Mouse (Mus musculus): ENCODE measurements around the gene S100z. TPM values are rescaled to one million over a fixed set of nuclear protein-coding genes. Genes with fewer than 3 reads are reported as not detected.

The S100z gene
- not detected in 2 replicates for polyA plus RNA-seq (2016; fragmentation: Nextera tagmentation; extraction: Ambion mirVana)

DNA sequence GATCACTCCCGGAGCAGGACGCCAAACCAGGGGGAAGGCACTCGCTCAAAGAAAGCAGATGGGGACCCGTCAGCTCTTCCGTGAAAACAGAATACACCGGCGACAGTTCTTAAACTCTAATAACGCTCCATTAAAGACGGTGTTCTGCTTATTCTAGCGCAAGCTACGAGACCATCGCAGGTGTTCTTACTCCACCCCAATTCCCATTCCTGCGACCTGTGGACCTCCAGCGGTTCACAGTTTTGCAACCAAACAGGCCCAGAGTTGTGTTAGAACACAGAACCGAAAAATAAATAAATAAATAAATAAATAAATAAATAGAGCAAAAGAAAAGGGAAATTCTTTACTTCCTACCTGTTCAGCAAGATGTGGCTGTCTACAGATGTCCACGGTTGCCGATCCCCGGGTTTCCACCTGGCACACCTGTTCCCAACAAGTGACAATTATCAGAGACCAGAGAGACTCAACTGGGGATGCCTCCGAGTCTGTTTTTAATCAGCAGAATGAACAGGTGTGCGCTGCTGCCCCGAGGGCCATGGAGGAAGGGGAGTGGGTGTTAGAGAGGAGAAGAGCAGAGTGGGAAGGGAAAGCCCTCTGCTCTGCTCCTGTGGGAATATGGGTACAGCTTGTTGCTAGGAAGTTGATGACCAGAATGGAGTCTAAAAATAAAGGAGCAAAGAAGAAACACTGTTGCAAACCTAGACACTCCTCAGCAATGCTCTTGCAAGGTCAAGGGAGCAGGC, at the start of gene S100z:
S100z (minus strand) TSS at position 51 of the 743 bp plus-strand sequence.
- H3K4me3 ChIP-seq: no peak within 1 kb of the TSS
- H3K27me3 ChIP-seq (replicated peaks): no peaks in the 10 kb centered on the region
- ATAC-seq (ENCODE audit: low FRiP score, low read depth): no peak
- H3K36me3 ChIP-seq: no peaks in the 10 kb centered on the region
- no peaks in the 10 kb centered on the region for H3K4me1 ChIP-seq
- H3K9me3 ChIP-seq: no peaks in the 10 kb centered on the region
- H3K27ac ChIP-seq: no peak within 1 kb of the TSS
- WGBS: 88% methylated on average over 21 of the region's 21 CpGs
- no peak within 1 kb of the TSS for H3K9ac ChIP-seq
- no peak within 1 kb of the TSS for H3K4me2 ChIP-seq (replicated peaks)

DNA sequence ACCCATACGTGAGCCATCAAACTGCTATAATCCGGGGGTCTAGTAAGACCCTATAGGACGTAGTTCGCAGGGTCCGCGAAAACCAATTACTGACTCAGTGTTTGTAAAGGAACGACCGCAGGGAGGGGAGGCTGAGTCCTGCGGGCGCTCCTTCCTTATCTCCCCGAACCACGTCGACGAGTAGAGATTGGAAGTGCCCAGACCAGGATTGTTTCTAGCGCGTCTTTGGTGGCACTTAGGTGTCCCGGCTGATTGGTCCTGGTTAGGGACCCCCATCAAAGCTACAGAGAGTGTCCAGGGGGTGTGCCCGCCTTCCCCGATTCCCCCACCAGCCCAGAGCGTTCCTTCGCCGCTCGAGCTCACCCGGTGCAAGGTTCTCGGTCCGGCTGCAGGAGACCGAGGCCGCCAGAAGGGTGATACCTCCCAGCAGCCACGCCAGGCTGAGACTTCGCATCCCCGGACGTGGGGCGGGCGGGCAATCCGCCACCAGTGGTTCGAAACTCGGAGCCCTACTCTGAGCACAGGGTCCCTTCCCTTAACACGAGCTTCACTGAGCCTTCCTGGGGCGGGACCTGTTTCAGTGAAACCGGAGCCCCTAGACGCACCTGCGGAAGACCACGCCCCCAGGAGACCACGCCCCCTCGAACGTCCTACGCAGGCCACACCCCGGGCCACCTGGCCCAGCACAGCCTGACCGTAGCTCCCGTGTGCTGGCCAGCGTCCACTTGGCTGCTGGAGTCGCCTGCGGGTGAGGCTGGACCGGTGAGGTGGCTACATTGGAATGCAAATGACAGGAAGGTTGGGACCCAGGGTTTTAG, 46.4 kb upstream of the S100z start, which contains the start of gene F2rl1:
F2rl1 (minus strand) TSS at position 554 of the 818 bp plus-strand sequence.
- Histone ChIP-seq H3K4me2 (replicated peaks) (peak within 1 kb of the TSS; percentile 75), H3K27ac (no peak within 1 kb of the TSS), H3K9me3 (no peaks in the 10 kb centered on the region), H3K27me3 (replicated peaks) (peaks cover 40% of the 10 kb centered on the region), H3K36me3 (no peaks in the 10 kb centered on the region), H3K4me1 (peaks cover 13% of the 10 kb centered on the region), H3K9ac (no peak within 1 kb of the TSS; the same call in 1 of the 2 replicates), H3K4me3 (peak within 1 kb of the TSS; percentile 24)
- ATAC-seq (ENCODE audit: low FRiP score, low read depth): peak; percentile 65
- under 1% methylated on average over 54 of the region's 54 CpGs for WGBS

- WGBS: under 1% methylated on average over 13 of the region's 13 CpGs
- H3K27ac ChIP-seq: no peak overlapping the region
Measured at GRCm38 (mm10) chr13:95524424-95524673, 45.8 kb upstream of the S100z start.

GRCm38 (mm10) chr13:95523659-95524423, 45.3 kb upstream of the S100z start:
- no peak overlapping the region for H3K27ac ChIP-seq
- peak overlapping the region; percentile 75 for H3K4me2 ChIP-seq (replicated peaks)
- ATAC-seq (ENCODE audit: low FRiP score, low read depth): no peak
- WGBS: 2% methylated on average over 29 of the region's 29 CpGs
- H3K9me3 ChIP-seq: no peaks in the 10 kb centered on the region
- H3K4me1 ChIP-seq: peaks cover 13% of the 10 kb centered on the region
- no peaks in the 10 kb centered on the region for H3K36me3 ChIP-seq
- no peak overlapping the region; the same call in 1 of the 2 replicates for H3K9ac ChIP-seq
- peak overlapping the region; percentile 24 for H3K4me3 ChIP-seq
- H3K27me3 ChIP-seq (replicated peaks): peaks cover 40% of the 10 kb centered on the region

More at GRCm38 (mm10) chr13:95524424-95524673, 45.8 kb upstream of the S100z start:
- Histone ChIP-seq H3K27me3 (replicated peaks) (peaks cover 40% of the 10 kb centered on the region), H3K9ac (no peak overlapping the region; the same call in 1 of the 2 replicates), H3K4me1 (peaks cover 13% of the 10 kb centered on the region), H3K4me2 (replicated peaks) (peak overlapping the region; percentile 75), H3K9me3 (no peaks in the 10 kb centered on the region), H3K4me3 (peak overlapping the region; percentile 24), H3K36me3 (no peaks in the 10 kb centered on the region)
- 0 out of 2 replicates have a peak, but pooled peaks have one; percentile 53 for ATAC-seq (ENCODE audit: low FRiP score, low read depth)

- no peak overlapping the region for H3K9ac ChIP-seq
- H3K36me3 ChIP-seq: no peaks in the 10 kb centered on the region
- ATAC-seq (ENCODE audit: low FRiP score, low read depth): no peak
- H3K27me3 ChIP-seq (replicated peaks): peaks cover 40% of the 10 kb centered on the region
- H3K27ac ChIP-seq: no peak overlapping the region
- peaks cover 13% of the 10 kb centered on the region for H3K4me1 ChIP-seq
- 85% methylated on average over 10 of the region's 10 CpGs for WGBS
- H3K4me2 ChIP-seq (replicated peaks): no peak overlapping the region
- H3K9me3 ChIP-seq: no peaks in the 10 kb centered on the region
- no peak overlapping the region for H3K4me3 ChIP-seq
Measured at GRCm38 (mm10) chr13:95522176-95522575, 43.7 kb upstream of the S100z start.

- 87% methylated on average over 6 of the region's 6 CpGs for WGBS
- Histone ChIP-seq H3K4me3 (no peak overlapping the region), H3K9me3 (no peaks in the 10 kb centered on the region), H3K36me3 (no peaks in the 10 kb centered on the region), H3K27ac (no peak overlapping the region), H3K4me2 (replicated peaks) (no peak overlapping the region), H3K27me3 (replicated peaks) (peaks cover 29% of the 10 kb centered on the region), H3K9ac (no peak overlapping the region), H3K4me1 (peaks cover 13% of the 10 kb centered on the region)
- no peak for ATAC-seq (ENCODE audit: low FRiP score, low read depth)
Measured at GRCm38 (mm10) chr13:95521029-95521428, 42.5 kb upstream of the S100z start.

DNA sequence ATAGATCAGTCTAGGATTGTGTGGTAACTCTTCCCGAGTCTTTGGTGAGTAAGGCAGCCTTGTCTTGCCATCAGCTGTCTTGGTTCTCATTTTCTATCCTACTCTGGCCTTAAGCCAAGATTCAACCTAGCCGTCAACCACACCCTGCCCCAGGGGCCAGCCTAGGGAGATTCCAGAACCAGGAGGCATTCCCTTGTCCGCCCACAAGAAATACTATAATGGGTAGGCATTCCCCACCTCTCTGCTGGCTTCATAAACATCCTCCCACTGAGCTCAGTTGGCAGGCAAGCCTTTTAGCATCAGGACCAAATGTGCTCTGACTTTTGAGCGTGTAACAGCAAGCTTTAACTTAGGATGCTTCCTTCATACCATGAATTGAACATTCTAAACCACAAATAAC, 36.2 kb upstream of the S100z start:
- Histone ChIP-seq H3K36me3 (no peaks in the 10 kb centered on the region), H3K4me2 (replicated peaks) (no peak overlapping the region), H3K4me1 (no peaks in the 10 kb centered on the region), H3K9me3 (no peaks in the 10 kb centered on the region), H3K27ac (no peak overlapping the region), H3K27me3 (replicated peaks) (no peaks in the 10 kb centered on the region), H3K9ac (no peak overlapping the region), H3K4me3 (no peak overlapping the region)
- no peak for ATAC-seq (ENCODE audit: low FRiP score, low read depth)
- WGBS: 82% methylated on average over 4 of the region's 4 CpGs

GRCm38 (mm10) chr13:95510054-95510453, 31.5 kb upstream of the S100z start:
- Histone ChIP-seq H3K9me3 (no peaks in the 10 kb centered on the region), H3K4me1 (no peaks in the 10 kb centered on the region), H3K4me2 (replicated peaks) (no peak overlapping the region), H3K27ac (no peak overlapping the region), H3K4me3 (no peak overlapping the region), H3K36me3 (no peaks in the 10 kb centered on the region), H3K9ac (no peak overlapping the region), H3K27me3 (replicated peaks) (no peaks in the 10 kb centered on the region)
- no peak for ATAC-seq (ENCODE audit: low FRiP score, low read depth)
- WGBS: 90% methylated on average over 5 of the region's 5 CpGs

DNA sequence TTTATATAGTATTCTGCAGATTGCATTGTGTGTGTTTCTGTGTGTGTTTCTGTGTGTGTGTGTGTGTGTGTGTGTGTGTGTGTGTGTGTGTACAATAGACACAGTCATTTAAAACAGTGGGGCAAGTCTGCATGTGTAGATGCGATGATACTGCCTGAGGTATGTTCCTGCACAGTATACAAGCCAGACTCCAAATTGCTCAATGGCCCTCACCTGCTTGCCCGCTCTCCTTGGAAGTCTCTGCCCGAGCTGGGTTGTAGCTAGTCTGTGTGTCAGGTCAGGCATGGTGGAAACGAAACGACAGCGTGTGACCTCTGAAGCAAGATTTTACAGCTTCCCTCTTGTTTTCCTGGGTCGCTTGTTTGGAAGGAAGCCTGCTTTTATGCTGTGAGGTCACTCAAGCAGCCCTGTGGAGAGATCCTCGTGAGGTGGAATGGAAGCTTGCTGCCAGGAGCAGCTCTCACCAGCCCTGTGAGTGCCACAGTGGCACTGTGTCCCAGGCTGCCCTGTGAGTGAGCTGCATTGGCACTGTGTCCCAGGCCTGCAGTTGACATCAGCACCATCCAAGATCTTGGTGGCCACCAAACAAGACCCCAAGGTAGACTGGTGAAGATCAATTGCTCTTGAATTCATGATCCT, 24.9 kb upstream of the S100z start:
- WGBS: 69% methylated on average over 8 of the region's 8 CpGs
- Histone ChIP-seq H3K9me3 (no peaks in the 10 kb centered on the region), H3K4me3 (no peak overlapping the region), H3K4me2 (replicated peaks) (no peak overlapping the region), H3K4me1 (no peaks in the 10 kb centered on the region), H3K9ac (no peak overlapping the region), H3K27ac (no peak overlapping the region), H3K36me3 (no peaks in the 10 kb centered on the region), H3K27me3 (replicated peaks) (no peaks in the 10 kb centered on the region)
- ATAC-seq (ENCODE audit: low FRiP score, low read depth): no peak

DNA sequence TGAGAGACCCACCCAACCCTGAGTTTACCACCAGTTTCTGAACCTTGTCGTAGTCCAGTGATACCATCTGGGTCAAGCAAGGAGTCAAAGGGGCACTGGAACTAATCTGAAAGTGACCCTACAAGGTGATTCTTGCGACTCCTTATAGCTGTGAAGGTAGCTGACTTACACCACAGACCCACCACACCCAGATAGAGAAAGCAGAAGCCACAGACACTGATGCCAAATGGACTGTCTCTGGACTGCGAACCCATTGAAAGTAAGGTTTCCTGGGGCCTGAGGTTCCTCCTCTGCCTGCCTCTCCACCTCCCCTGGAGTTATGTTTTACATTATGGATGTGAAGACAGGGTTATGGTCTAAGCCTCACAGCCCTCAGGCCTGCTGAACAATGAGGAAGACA, 18.1 kb upstream of the S100z start:
- 84% methylated on average over 3 of the region's 3 CpGs for WGBS
- ATAC-seq (ENCODE audit: low FRiP score, low read depth): no peak
- Histone ChIP-seq H3K4me2 (replicated peaks) (no peak overlapping the region), H3K4me1 (no peaks in the 10 kb centered on the region), H3K27me3 (replicated peaks) (no peaks in the 10 kb centered on the region), H3K27ac (no peak overlapping the region), H3K9ac (no peak overlapping the region), H3K36me3 (no peaks in the 10 kb centered on the region), H3K9me3 (no peaks in the 10 kb centered on the region), H3K4me3 (no peak overlapping the region)

GRCm38 (mm10) chr13:95494812-95495211, 16.3 kb upstream of the S100z start:
- 74% methylated on average over 8 of the region's 8 CpGs for WGBS
- H3K27ac ChIP-seq: no peak overlapping the region
- no peaks in the 10 kb centered on the region for H3K9me3 ChIP-seq
- no peak for ATAC-seq (ENCODE audit: low FRiP score, low read depth)
- no peaks in the 10 kb centered on the region for H3K4me1 ChIP-seq
- H3K4me3 ChIP-seq: no peak overlapping the region
- H3K4me2 ChIP-seq (replicated peaks): no peak overlapping the region
- no peaks in the 10 kb centered on the region for H3K27me3 ChIP-seq (replicated peaks)
- H3K36me3 ChIP-seq: no peaks in the 10 kb centered on the region
- H3K9ac ChIP-seq: no peak overlapping the region

All from neural tube, embryonic 12.5 days (tissue).